Mouse (Mus musculus): ENCODE results near the gene Gon7.

The Gon7 gene

DNA sequence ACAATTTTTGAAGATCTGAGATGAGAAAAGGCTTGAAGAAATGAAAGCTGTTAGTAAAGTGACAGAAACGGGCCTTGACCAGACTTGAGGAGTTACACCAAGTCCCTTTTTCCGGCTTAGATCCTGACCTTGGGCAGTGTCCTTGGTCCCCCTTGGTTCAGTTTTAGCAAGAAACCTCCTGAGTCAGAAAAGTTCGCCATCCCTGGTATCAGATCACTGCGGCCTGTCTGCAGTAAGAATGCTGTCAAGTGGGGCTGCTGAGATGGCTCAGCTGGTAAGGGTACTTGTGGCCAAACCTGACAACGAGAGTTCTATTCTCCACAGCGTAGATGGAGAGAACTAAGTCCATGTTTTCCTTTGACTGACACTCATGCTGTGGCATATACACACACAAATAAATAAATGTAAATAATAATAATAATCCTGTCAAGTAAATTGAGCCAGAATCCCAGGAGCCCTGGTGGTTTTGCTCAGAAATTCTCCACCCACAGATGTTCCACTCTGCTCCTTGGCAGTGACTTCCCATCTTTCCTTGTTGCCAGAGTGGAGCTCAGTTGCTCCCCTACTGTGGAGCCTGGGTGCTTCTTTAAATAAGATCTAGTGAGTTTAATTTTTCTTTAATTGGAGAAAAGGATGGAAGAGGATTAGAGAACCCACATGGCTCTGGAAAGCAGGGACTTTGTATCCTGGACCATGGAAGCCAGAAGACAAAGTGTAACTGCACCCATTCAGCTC, 51.5 kb downstream of the Gon7 start:
- DNase-seq (ENCODE audit: low read depth, low spot score): no peak

DNA sequence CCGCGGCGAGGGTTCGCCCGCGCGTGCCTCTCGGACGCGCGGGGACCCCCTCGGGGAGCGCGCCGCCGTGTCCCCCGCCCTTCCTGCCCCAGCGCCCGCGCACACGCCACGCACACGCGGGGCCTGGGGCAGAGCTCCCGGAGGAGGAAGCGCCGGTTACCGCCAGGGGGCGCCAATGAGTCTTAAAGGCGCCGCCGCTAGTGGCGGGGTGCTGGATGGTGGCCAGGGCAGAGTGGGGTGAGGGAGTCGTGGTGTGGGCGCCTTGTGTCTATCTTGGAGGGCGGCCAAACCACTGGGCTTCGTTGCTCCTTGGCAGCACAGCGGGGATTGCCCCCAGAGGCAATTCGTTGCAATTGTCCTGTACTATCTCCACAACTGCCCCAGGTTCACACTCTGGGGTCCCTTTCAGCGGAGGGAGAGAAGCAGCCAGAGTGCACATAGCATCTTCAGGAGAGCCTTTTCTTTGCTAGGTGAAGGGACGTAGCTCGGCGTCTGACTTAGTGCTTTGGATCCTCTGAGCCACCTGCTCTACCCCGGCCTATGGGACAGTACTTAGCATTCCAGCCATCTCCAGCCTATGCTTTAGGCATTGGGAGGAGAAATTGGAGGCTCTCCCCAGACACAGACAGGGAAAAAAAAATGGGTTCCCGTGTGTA, 52.3 kb downstream of the Gon7 start:
- peak; percentile 85 for DNase-seq (ENCODE audit: low read depth, low spot score)

DNA sequence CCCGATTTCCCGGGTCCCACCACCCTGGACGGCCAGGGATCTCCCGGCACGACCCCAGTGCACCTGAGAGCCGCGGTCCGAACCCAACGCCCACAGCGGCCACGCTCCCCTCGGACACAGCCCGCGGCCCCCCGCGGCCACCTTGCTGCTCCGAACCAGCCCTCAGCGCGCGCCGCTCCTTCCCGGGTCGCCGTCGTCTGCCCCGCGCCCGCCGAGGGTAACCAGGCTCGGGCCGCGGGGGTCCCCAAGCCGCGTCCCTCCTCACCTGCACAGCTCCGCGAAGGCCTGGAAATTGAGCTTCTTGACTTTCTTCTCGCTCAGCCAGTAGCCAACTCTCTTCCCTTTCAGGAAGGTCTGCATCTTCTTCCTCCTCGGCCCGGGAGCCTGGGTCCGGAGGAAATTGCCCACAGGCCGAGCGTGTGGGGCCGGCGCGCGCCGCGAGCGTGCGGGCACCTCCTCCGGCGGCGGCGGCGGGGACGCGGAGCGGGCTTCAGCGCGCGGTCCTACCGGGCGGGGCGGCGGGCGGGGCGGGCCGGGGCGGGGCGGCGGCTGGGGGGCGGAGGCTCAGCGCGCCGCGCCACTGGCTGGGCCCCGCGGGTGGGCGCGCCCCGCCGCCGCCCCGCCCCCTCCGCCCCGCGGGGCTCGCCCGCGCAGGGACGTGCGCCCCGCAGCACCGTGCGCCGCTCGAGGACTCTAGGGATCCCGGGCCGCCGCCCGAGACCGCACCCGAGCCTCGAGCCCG, 53.0 kb downstream of the Gon7 start, which contains the start of gene Itpk1:
Gene Itpk1, minus strand, starts transcription at position 474 of the 742 bp plus-strand sequence.
- peak; percentile 74 for DNase-seq (ENCODE audit: low read depth, low spot score)

DNA sequence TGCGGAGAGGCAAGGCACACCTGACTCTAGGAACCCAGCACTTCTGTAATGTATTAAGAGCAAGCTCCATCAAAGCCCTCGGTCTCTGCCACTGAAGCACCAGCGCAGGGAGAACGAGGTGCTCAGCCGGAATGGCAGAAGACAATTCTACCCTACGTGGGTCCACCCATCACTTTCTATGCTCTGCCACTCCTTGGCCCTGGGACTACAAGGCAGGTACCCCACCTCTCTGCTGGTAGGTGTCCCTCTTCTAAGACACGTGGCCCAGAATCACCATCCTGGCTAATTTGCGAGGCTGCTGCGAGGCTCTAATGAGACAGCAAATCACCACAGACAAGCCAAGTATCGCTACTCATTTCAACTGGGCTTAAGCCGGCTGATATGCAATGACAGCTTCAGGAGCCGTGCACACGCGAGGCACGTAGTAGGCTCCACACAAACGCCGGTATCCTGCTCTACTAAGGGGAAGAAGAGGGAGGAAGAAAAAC, 53.6 kb downstream of the Gon7 start:
- DNase-seq (ENCODE audit: low read depth, low spot score): no peak

DNA sequence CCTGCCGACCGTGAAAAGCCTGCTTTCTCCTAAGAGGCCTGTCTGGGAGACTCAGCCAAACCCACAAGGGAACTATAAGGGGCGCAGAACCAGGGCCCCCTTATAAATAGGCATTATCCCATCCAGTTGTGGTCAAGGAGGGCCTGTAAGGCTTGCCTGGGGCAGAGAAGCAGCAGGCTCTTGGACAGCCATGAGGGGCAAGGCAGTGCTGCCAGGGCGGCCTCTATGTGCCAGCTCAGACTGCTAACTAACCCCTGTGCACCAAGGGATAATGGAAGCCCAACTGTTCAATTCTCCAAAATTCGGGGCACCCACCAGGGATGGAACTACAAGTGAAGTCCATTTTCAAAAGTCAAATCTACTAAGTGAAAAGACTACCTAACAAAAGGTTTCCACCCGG, 54.2 kb downstream of the Gon7 start:
- DNase-seq (ENCODE audit: low read depth, low spot score): no peak

Measured in R1 (cell line).